Mouse (Mus musculus) c-Kit-positive CD71-negative TER-119-negative erythroid progenitor cells, embryonic 14.5 days (primary cell): ENCODE data around the gene Gm20908.
"Not testable (repeated sequence)": the region's sequence is repeated elsewhere in the genome, so short reads cannot be mapped to it uniquely, and the experiment has no call there.

Experiments used
- DNase-seq: peaks from one replicate; pipeline ENCODE4 v3.0.0-alpha.2; 2013; ENCODE audit warnings: low read depth

Gm20908 gene

DNA sequence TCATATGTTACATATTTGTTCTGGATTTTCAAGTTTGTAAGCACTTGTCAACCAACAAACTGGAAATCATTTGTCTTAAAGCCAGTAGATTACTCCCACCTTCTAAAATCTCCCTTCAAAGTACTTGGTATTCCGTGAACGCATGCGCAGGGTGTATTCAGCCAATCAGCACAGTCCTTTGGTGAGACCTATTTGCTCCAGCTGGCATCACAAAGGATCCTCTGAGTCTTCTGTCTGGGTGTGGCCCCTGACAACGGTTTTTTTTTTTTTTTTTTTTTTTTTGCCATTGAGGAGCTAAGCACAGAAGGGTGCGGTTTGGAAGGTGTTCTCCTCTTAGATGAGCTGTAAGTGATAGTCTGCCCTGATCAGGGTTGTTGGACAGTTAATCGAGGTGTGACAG, at the start of gene Gm20908:
Gene Gm20908, plus strand, starts transcription at position 301 of the 400 bp plus-strand sequence.
- DNase-seq: not testable (repeated sequence)
